Mouse (Mus musculus) liver, embryonic 11.5 days (tissue): ENCODE data around the gene Galnt12. TPM values are rescaled to one million over a fixed set of nuclear protein-coding genes. Genes with fewer than 3 reads are reported as not detected.

Source experiments
- ATAC-seq: fragments of 200-750 bp; cut with Nextera tagmentation; replicated peaks from 2 replicates; pipeline ENCODE4 v1.8.0; 2017; ENCODE audit warnings: moderate number of reproducible peaks, mild to moderate bottlenecking, moderate TSS enrichment, moderate library complexity; ENCODE audit not compliant: low FRiP score
- DNase-seq: peaks from one replicate; pipeline ENCODE4 v3.0.0-alpha.2; 2017; ENCODE audit warnings: low spot score
- H3K27ac ChIP-seq: fragments of 300-500 bp; sonication (generic); 2 replicates; pipeline ENCODE4 v1.5.1; 2014; ENCODE audit warnings: mild to moderate bottlenecking, low read depth, low read length, control low read depth
- H3K27me3 ChIP-seq: fragments of 300-500 bp; sonication (generic); replicated peaks from 2 replicates; pipeline ENCODE4 v1.6.1; 2014; ENCODE audit warnings: low read length, mixed read lengths; ENCODE audit not compliant: control insufficient read depth, insufficient read depth
- H3K36me3 ChIP-seq: fragments of 300-500 bp; sonication (generic); 2 replicates; pipeline ENCODE4 v1.6.1; 2014; ENCODE audit warnings: mild to moderate bottlenecking, low read length, moderate library complexity, mixed read lengths; ENCODE audit not compliant: control insufficient read depth, insufficient read depth
- H3K4me1 ChIP-seq: fragments of 300-500 bp; sonication (generic); replicated peaks from 2 replicates; pipeline ENCODE4 v1.6.1; 2014; ENCODE audit warnings: low read length, mixed read lengths; ENCODE audit not compliant: control insufficient read depth, insufficient read depth
- H3K4me2 ChIP-seq: fragments of 300-500 bp; sonication (generic); 2 replicates; pipeline ENCODE4 v1.6.1; 2014; ENCODE audit warnings: mild to moderate bottlenecking, control low read depth, moderate library complexity
- H3K4me3 ChIP-seq: fragments of 300-500 bp; sonication (generic); 2 replicates; pipeline ENCODE4 v1.5.1; 2014; ENCODE audit warnings: low read depth, low read length, control low read depth
- H3K9ac ChIP-seq: fragments of 300-500 bp; sonication (generic); 2 replicates; pipeline ENCODE4 v1.6.1; 2014; ENCODE audit warnings: low read depth, low read length, control low read depth
- H3K9me3 ChIP-seq: fragments of 300-500 bp; sonication (generic); 2 replicates; pipeline ENCODE4 v1.6.1; 2016; ENCODE audit warnings: low read length, inconsistent platforms, mixed read lengths; ENCODE audit not compliant: control insufficient read depth
- WGBS: fragments of 180-500 bp; shearing (Covaris S2); extraction: QIAGEN DNeasy Blood & Tissue Kit; methylation state at CpG from one replicate; pipeline ENCODE4 v1.1.7; 2014; 5-methylcytosine and 5-hydroxymethylcytosine counted together
- polyA plus RNA-seq: library from polyadenylated mRNA; unstranded; fragments of >200 nt; fragmentation: Nextera tagmentation; extraction: Ambion mirVana; gene quantifications from 2 replicates; pipeline ENCODE4 v1.2.1, GENCODE M21; 2014

The Galnt12 gene
- polyA plus RNA-seq, 1 experiment from 2014 or later: 1.0 TPM

- Histone ChIP-seq H3K4me1 (no peaks in the 10 kb centered on the region), H3K4me2 (no peak overlapping the region), H3K9me3 (no peaks in the 10 kb centered on the region), H3K27ac (no peak overlapping the region), H3K4me3 (no peak overlapping the region), H3K36me3 (no peaks in the 10 kb centered on the region), H3K9ac (no peak overlapping the region), H3K27me3 (no peaks in the 10 kb centered on the region)
- ATAC-seq (no peak), DNase-seq (no peak)
- WGBS: 35% methylated on average over 9 of the region's 9 CpGs
These were observed 47.5 kb downstream of the Galnt12 start for GRCm38 (mm10) chr4:47138967-47139777.

GRCm38 (mm10) chr4:47140301-47140700 lies 48.6 kb downstream of the Galnt12 start:
- 90% methylated on average over 3 of the region's 3 CpGs for WGBS
- no peak for ATAC-seq
- no peak overlapping the region for H3K9ac ChIP-seq
- no peaks in the 10 kb centered on the region for H3K27me3 ChIP-seq
- H3K4me1 ChIP-seq: no peaks in the 10 kb centered on the region
- no peak for DNase-seq
- no peak overlapping the region for H3K27ac ChIP-seq
- H3K9me3 ChIP-seq: no peaks in the 10 kb centered on the region
- no peak overlapping the region for H3K4me3 ChIP-seq
- no peaks in the 10 kb centered on the region for H3K36me3 ChIP-seq
- H3K4me2 ChIP-seq: no peak overlapping the region

- DNase-seq: no peak
- WGBS: 73% methylated on average over 10 of the region's 10 CpGs
- H3K9ac ChIP-seq: no peak overlapping the region
These were observed 49.9 kb downstream of the Galnt12 start for GRCm38 (mm10) chr4:47141444-47142154.

DNA sequence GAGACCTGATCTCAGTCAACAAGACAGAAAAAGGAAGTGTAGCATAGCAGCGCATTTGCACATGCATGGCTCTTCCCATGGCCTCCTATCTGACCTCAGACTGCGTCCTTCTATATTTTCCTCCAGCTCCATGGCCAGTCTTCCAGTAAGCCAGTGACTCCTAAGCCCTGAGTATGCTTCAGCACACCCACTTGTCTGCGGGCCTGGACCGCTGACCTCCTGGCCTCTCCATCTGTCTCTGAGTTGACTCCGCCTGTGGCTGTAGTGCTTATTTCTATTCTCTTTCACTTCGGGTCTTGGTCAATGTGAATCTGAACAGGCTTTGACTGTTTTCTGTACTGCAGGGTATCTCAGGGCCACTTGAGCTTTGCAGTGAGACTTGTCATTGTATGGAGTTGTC lies 52.1 kb downstream of the Galnt12 start:
- no peak for ATAC-seq

More at GRCm38 (mm10) chr4:47141444-47142154, 49.9 kb downstream of the Galnt12 start:
- no peak for ATAC-seq
- Histone ChIP-seq H3K4me1 (no peaks in the 10 kb centered on the region), H3K9me3 (no peaks in the 10 kb centered on the region), H3K27ac (no peak overlapping the region), H3K4me2 (no peak overlapping the region), H3K4me3 (no peak overlapping the region), H3K36me3 (no peaks in the 10 kb centered on the region), H3K27me3 (no peaks in the 10 kb centered on the region)

GRCm38 (mm10) chr4:47145341-47145740 lies 53.6 kb downstream of the Galnt12 start:
- ATAC-seq: no peak
- no peak overlapping the region for H3K4me3 ChIP-seq
- WGBS: 81% methylated on average over 6 of the region's 6 CpGs
- H3K9me3 ChIP-seq: no peaks in the 10 kb centered on the region
- H3K27me3 ChIP-seq: no peaks in the 10 kb centered on the region
- H3K27ac ChIP-seq: no peak overlapping the region
- no peaks in the 10 kb centered on the region for H3K4me1 ChIP-seq
- no peaks in the 10 kb centered on the region for H3K36me3 ChIP-seq
- H3K9ac ChIP-seq: no peak overlapping the region
- no peak for DNase-seq
- no peak overlapping the region for H3K4me2 ChIP-seq

More for the DNA sequence above, 52.1 kb downstream of the Galnt12 start:
- DNase-seq: no peak
- WGBS: 75% methylated on average over 6 of the region's 6 CpGs
- no peaks in the 10 kb centered on the region for H3K27me3 ChIP-seq
- no peak overlapping the region for H3K4me3 ChIP-seq
- no peaks in the 10 kb centered on the region for H3K4me1 ChIP-seq
- no peaks in the 10 kb centered on the region for H3K9me3 ChIP-seq
- no peak overlapping the region for H3K9ac ChIP-seq
- H3K36me3 ChIP-seq: no peaks in the 10 kb centered on the region
- no peak overlapping the region for H3K4me2 ChIP-seq
- H3K27ac ChIP-seq: no peak overlapping the region

- Histone ChIP-seq H3K27ac (no peak overlapping the region), H3K4me1 (no peaks in the 10 kb centered on the region), H3K9ac (no peak overlapping the region), H3K4me3 (no peak overlapping the region), H3K27me3 (no peaks in the 10 kb centered on the region), H3K9me3 (no peaks in the 10 kb centered on the region), H3K36me3 (no peaks in the 10 kb centered on the region), H3K4me2 (no peak overlapping the region)
- no peak for ATAC-seq
- DNase-seq: no peak
- WGBS: 66% methylated on average over 4 of the region's 4 CpGs
These were observed 54.9 kb downstream of the Galnt12 start for GRCm38 (mm10) chr4:47146561-47146960.

- no peaks in the 10 kb centered on the region for H3K27me3 ChIP-seq
- H3K27ac ChIP-seq: no peak overlapping the region
- no peak overlapping the region for H3K4me2 ChIP-seq
- no peaks in the 10 kb centered on the region for H3K4me1 ChIP-seq
- WGBS: 21% methylated on average over 3 of the region's 3 CpGs
- ATAC-seq (no peak), DNase-seq (no peak)
- H3K36me3 ChIP-seq: no peaks in the 10 kb centered on the region
- H3K4me3 ChIP-seq: no peak overlapping the region
- no peaks in the 10 kb centered on the region for H3K9me3 ChIP-seq
- H3K9ac ChIP-seq: no peak overlapping the region
These were observed 58.3 kb downstream of the Galnt12 start for GRCm38 (mm10) chr4:47149963-47150362.

GRCm38 (mm10) chr4:47150806-47151205 lies 59.1 kb downstream of the Galnt12 start:
- DNase-seq: no peak
- H3K27ac ChIP-seq: no peak overlapping the region
- 87% methylated on average over 3 of the region's 3 CpGs for WGBS

More at GRCm38 (mm10) chr4:47150806-47151205, 59.1 kb downstream of the Galnt12 start:
- Histone ChIP-seq H3K36me3 (no peaks in the 10 kb centered on the region), H3K4me2 (no peak overlapping the region), H3K9me3 (no peaks in the 10 kb centered on the region), H3K27me3 (no peaks in the 10 kb centered on the region), H3K4me1 (no peaks in the 10 kb centered on the region), H3K4me3 (no peak overlapping the region), H3K9ac (no peak overlapping the region)
- no peak for ATAC-seq
